Mouse (Mus musculus) cerebellum, postnatal 14 days (tissue): ENCODE measurements at regions not wholly inside any gene's neighbourhood (a gene's known extent, or its start where the extent isn't known, plus 50 kb on each side); places are given as distances from the start of the nearest gene placed in this dataset.

Experiments used
- DNase-seq, 2 experiments: peaks; one replicate each; pipeline ENCODE4 v3.0.0; 2021; ENCODE audit warnings: mixed read lengths in 2 of 2

GRCm38 (mm10) chr13:85773848-85774247 lies 272.9 kb downstream of the Cox7c start:
- DNase-seq: peak in 1 of 2 experiments; percentile 2

- no peak for DNase-seq
Measured at GRCm38 (mm10) chr13:85771027-85771681, 275.6 kb downstream of the Cox7c start.

- peak in 1 of 2 experiments; percentile 1 for DNase-seq
Measured at GRCm38 (mm10) chr13:85770538-85770937, 276.2 kb downstream of the Cox7c start.

GRCm38 (mm10) chr13:85768520-85768919 lies 278.2 kb downstream of the Cox7c start:
- DNase-seq: peak; percentile 56 to 66

- no peak for DNase-seq
Measured at GRCm38 (mm10) chr13:85724616-85725015, 322.1 kb downstream of the Cox7c start.

GRCm38 (mm10) chr13:85724105-85724504 lies 322.6 kb downstream of the Cox7c start:
- DNase-seq: no peak

- no peak for DNase-seq
Measured at GRCm38 (mm10) chr13:85720314-85720713, 326.4 kb downstream of the Cox7c start.

GRCm38 (mm10) chr13:85715883-85716498 lies 330.7 kb downstream of the Cox7c start:
- no peak for DNase-seq

- DNase-seq: no peak
Measured at GRCm38 (mm10) chr13:85692374-85692773, 354.3 kb downstream of the Cox7c start.
